Mouse (Mus musculus) kidney, adult 9 months (tissue): Measurements from ENCODE around the gene Micu2.
A peak's percentile ranks its signal among the peaks of the same experiment; 100 is the strongest.

Experiments used
- DNase-seq: peaks from one replicate; pipeline ENCODE4 v3.0.0; 2022

Gene Micu2

DNA sequence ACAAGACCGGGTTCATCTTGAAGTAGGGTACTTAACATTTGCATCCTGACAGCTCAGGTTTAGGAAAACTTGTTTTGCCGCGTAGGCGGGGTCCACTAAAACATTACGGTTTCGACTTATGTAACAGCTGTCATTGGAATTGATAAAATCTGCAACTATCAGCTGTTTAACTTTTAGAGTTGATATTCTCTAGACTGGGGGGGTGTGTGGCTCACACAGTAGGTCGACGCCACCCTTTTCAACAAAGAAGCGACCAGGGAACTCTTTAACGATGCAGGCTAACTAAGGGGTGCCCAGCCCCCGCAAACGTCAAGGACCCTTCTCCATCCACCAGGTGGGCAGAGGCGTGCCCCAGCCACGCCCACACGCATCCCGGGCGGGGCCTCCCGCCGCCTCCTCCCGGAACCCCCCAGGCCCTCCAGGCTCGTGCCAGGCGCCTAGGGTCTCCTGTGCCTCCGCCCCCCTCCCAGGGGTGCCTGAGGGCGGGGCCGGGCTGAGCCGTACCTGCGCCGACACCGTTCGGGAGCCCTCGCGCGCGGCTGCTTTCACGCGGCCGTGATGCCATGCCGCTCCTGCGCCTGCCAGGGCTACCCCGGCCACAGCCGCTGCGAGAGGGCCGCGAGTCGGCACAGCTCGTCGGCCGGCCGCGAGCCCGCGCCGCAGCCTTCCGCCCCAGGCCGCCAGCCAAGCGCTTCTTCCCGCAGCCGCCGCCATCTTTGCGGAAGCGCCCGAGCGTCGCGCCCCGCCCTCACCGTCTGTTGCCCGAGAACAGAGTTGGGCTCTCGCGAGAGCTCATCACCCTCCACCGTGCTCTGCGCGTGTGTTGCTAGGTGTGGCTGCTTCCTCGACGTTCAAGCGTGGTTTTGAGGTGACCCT, at the start of gene Micu2:
Micu2 (minus strand) TSS at position 737 of the 876 bp plus-strand sequence.
- DNase-seq: peak; percentile 79

GRCm38 (mm10) chr14:58046639-58047284, 47.7 kb upstream of the Micu2 start:
- DNase-seq: peak; percentile 76

- no peak for DNase-seq
Measured at GRCm38 (mm10) chr14:58036174-58036573, 37.1 kb upstream of the Micu2 start.

- DNase-seq: peak; percentile 75
Measured at GRCm38 (mm10) chr14:58034567-58034966, 35.5 kb upstream of the Micu2 start.

GRCm38 (mm10) chr14:58018869-58019268, 19.8 kb upstream of the Micu2 start:
- DNase-seq: peak; percentile 54

GRCm38 (mm10) chr14:58003852-58004251, 4.8 kb upstream of the Micu2 start:
- no peak for DNase-seq

GRCm38 (mm10) chr14:58002161-58002560, 3.1 kb upstream of the Micu2 start:
- peak; percentile 56 for DNase-seq

DNA sequence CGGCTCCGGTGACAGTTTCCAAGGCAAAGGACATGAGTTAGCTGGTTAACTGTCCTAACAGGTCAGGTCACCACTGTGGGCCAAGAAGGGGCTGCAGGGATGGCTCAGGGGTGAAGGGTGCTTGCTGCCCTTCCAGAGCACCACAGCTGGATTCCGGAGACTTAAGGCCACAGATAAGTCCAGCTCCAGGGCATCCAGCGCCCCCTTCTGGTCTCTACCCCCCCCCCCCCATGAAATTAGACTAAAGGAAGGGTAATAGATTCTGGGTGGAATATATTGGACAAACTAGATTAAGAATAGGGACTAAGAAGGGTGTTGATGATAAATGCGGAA, 306 bp upstream of the Micu2 start:
- no peak for DNase-seq

- no peak for DNase-seq
Measured at GRCm38 (mm10) chr14:57997431-57997830, 1.6 kb downstream of the Micu2 start.

DNA sequence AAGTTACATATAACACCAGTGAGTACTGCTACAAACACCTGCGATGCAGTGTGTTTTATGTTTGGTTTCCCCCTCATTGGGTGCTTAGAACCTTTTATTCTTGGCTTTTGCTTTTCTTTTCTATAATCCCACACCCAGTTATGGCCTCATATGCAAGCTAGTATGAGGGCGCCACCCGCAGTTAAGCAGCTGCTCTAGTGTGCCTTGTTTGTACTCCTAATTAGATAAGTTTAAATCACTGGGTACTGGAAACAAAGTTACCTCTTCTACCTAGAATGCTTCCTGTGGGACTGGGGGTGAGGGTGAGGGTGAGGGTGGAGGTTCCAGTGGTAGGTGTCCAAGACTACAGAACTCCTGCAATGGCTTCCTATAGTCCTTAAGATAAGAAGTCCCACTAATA, 2.9 kb downstream of the Micu2 start:
- no peak for DNase-seq

- no peak for DNase-seq
Measured at GRCm38 (mm10) chr14:57991761-57992160, 7.3 kb downstream of the Micu2 start.

DNA sequence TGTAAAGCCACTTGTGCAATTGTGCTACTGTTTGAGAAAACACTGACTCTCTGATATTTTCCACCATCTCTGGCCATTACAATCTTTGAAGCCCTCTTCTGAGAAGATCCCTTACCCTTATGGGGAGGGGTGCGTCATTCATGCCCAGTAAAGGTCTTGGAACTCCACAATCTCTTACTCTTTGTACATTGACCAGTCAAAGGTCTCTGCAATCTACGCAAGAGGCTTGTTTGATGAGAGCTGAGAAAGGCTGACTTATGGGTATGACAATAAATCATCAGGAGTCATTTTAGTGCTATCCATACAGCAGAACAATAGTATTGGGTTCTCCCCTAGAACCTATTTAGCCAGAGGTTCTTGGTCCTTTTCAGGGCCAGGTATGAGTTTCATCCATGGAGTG, 9.9 kb downstream of the Micu2 start:
- DNase-seq: no peak

GRCm38 (mm10) chr14:57985780-57986179, 13.3 kb downstream of the Micu2 start:
- DNase-seq: no peak

GRCm38 (mm10) chr14:57982450-57982849, 16.6 kb downstream of the Micu2 start:
- no peak for DNase-seq

GRCm38 (mm10) chr14:57981720-57982418, 17.2 kb downstream of the Micu2 start:
- no peak for DNase-seq

DNA sequence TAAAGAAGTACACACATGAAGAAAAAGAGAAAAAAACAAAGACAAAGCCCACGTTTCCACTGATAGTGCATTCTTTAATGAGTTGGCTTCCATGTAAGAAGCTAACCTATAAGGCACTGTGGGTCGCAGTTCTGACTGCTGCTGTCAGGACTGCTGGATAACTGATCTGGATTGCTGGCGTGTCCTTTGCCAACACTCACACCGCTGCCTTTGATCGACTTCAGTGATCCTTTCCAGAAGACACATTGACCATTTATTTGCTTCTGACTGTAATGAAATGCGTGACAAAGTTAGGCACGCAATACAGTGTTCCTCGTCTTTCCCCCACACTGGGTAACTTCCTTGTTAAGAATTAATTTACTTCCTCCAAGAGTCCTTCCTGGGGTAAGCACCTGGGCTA, 18.3 kb downstream of the Micu2 start:
- DNase-seq: no peak

DNA sequence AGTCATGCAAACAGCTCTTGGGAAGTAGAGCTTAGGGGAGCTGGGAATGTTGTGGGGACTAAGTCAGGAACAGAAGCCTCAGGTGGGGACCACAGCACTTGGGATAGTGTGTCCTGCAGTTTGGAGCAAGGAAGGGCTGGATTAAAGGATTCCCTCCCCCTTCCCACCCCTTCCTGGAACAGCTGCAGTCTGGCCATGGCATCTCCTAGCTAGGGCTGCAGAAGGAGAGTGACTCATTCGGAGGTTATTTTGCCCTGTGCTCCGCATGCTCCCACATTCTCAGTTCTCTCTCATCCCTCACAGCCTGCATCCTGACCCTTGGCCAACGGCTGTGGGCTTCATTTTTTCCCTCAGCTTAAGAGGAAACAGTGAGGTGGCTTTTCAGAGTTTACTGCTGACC, 18.9 kb downstream of the Micu2 start:
- no peak for DNase-seq

GRCm38 (mm10) chr14:57978144-57978543, 20.9 kb downstream of the Micu2 start:
- DNase-seq: no peak

DNA sequence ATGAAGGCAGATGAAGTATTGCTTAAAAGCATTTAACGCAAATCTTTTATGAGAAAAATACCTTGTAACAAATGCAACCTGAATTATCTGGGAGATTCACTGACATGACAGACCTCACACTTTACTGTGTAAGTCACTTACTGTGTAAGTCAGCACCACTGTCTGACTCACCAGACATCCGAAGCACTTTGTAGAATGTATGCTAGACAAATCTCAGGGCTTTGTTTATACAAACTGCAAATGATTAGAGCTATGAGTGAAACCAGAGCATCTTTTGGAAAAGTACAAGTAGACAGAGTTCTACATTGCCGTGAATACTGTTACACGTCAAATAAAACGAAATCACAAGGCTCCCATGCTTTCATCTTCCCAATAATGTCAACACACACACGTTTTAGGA, 23.4 kb downstream of the Micu2 start:
- no peak for DNase-seq

GRCm38 (mm10) chr14:57971986-57972525, 27.0 kb downstream of the Micu2 start:
- no peak for DNase-seq

- no peak for DNase-seq
Measured at GRCm38 (mm10) chr14:57968873-57969272, 30.2 kb downstream of the Micu2 start.

DNA sequence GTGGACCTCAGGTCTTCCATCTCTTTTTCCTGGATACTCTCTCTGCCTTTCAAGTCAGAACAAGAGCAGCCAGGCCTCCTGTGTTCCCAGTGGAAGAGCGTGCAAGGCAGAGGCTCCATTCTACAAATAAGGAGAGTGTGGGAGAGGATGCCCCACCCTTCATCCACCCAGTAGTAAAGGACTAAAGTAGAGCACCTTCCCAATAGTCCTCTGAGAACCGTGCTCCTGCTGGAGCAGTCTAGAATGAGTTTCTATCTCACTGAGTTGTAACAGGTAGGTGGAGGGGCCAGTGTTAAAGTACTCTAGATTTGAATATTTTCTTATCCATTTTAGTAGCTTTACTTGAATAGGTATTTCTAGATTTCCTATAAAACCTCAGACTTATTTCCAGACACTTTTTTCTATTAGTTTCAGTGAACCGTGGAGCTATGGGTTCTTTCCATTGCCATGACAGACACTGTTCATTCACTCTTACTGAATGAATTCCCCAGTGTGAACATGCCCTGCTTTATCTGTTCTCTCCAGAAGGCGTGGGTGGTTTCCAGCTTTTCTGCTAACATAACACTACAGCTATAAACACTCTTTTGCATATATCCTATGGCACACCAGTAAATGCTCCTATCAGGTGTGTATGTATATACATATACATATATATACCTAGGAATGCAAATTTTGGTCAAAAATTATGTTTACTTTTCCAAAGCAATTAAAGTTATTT, 31.8 kb downstream of the Micu2 start:
- DNase-seq: no peak

DNA sequence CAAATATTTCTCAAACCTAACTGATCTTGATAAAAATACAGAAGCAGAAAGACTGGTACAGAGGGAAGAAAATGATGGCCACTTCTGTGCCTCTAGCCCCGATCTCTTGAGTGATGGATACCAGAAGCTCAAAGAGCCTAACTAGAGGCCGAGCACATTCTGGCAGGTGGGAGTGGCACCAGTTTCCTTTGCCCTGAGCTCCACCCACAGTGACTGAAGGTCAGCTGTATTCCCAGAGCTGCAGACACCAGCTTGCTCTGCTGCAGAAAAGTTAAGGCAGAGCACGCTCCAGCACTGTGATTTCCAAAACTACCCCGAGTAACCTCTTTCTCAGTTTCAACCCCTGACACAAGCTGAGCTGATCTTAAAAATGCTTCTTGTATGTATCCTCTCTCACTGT, 37.2 kb downstream of the Micu2 start:
- DNase-seq: peak; percentile 63
